In the genomic region with DNA sequence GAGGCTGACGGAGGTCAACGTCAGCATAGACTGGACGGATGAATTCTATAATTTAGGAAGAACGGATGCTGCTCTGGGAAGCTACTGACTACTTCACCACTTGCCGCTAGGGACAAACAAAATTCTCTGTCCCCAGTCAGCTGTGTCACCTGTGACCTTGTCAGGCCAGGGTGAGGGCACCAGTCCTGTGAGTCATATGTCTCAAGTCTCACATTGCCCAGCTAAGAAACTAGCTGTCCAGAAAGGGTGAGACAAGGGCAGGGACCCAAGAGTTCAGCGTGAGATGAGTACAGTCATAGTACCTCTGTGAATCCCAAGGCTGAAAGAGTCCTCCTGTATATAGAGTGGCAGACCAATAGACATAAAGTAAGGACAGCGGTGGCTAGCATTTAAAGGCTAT, we compare ENCODE assay signal across 20 mouse cellular contexts. TPM values are rescaled to one million over a fixed set of nuclear protein-coding genes. Genes with fewer than 3 reads are reported as not detected.
"Had no signal": no experiment of that assay in that cellular context is flagged by ENCODE, and none has a peak within 500 bp of the region (broad histone marks: within the 10 kb centered on the region; RNA-seq: fewer than 3 reads in every experiment).

No protein-coding gene starts in this region.

- H3K27ac ChIP-seq: limb, embryonic 15.5 days; liver, embryonic 12.5 days; neural tube, embryonic 15.5 days; stomach, postnatal 0 days had no signal

- H3K4me3 ChIP-seq: limb, embryonic 15.5 days; liver, embryonic 12.5 days; midbrain, embryonic 10.5 days; myocyte; neural tube, embryonic 15.5 days had no signal

- DNase-seq: kidney, postnatal 25 days; layer of hippocampus, adult 9-11 months; layer of hippocampus, postnatal 36 days; lung, embryonic 14.5 days; lung, postnatal 4 days; midbrain, embryonic 14.5 days; right cerebral cortex, adult 18-20 months; right cerebral cortex, postnatal 25 days; thymus, adult 2 months; thymus, postnatal 25 days had no signal

RNA-seq across cellular contexts. Expression of a gene that starts 59.4 kb away (rescaled TPM):
- total RNA-seq: megakaryocyte, adult 5-6 weeks had no signal
- polyA plus RNA-seq: limb, embryonic 11.5 days; limb, embryonic 15.5 days; liver, embryonic 12.5 days; liver, embryonic 16.5 days; lung, embryonic 14.5 days; midbrain, embryonic 10.5 days; myocyte; neural tube, embryonic 11.5 days; stomach, postnatal 0 days had no signal
